Mouse (Mus musculus) spleen, adult 2 months (tissue): ENCODE measurements around the gene Zdhhc1.

ENCODE experiments used
- CTCF ChIP-seq: fragments of 200-500 bp; IDR thresholded peaks from 2 replicates; pipeline ENCODE4 v1.5.1; 2011; ENCODE audit warnings: mild to moderate bottlenecking, inconsistent platforms; ENCODE audit not compliant: insufficient read depth, insufficient read length, insufficient replicate concordance; ENCODE audit errors: extremely low read depth
- POLR2A ChIP-seq: fragments of 200-500 bp; IDR thresholded peaks from 2 replicates; pipeline ENCODE4 v1.6.1; 2011; ENCODE audit warnings: low read depth, low read length, inconsistent platforms

GRCm38 (mm10) chr8:105453296-105453695, 43.4 kb downstream of the Zdhhc1 start:
- TF ChIP-seq POLR2A (no peak), CTCF (no peak)
